Mouse (Mus musculus) B cell, adult 2 months (primary cell): Measurements from ENCODE around the gene Tnfaip3.

Source experiments
- DNase-seq, 2 experiments: peaks; one replicate each; pipeline ENCODE4 v3.0.0; 2022

Tnfaip3 gene

GRCm38 (mm10) chr10:18964856-18965255, 50.6 kb downstream of the Tnfaip3 start:
- DNase-seq = peak; percentile 33 to 45

- no peak for DNase-seq
These were observed 55.5 kb downstream of the Tnfaip3 start for GRCm38 (mm10) chr10:18959777-18960492.

GRCm38 (mm10) chr10:18953706-18954071, 61.8 kb downstream of the Tnfaip3 start:
- DNase-seq = peak; percentile 31

GRCm38 (mm10) chr10:18953011-18953705, 62.3 kb downstream of the Tnfaip3 start:
- no peak for DNase-seq
